ENCODE assay signal across 8 mouse cellular contexts in the genomic region with DNA sequence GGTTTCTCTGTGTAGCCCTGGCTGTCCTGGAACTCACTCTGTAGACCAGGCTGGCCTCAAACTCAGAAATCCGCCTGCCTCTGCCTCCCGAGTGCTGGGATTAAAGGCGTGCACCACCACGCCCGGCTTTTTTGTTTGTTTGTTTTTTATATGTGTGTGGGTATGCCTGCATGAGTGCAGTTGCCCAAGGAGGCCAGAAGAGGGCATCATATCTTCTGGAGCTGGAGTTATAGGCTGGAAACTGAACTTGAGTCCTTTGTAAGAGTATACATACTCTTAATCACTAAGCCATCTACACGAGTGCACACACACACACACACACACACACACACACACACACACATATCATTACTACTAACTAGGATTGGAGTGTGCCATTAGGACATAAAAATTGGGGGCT. TPM values are rescaled to one million over a fixed set of nuclear protein-coding genes. Genes with fewer than 3 reads are reported as not detected.
DNase-seq lines count a peak whose midpoint lies in the region; ATAC-seq and TF ChIP-seq lines count a peak whose summit lies in the region.
"Not testable (repeated sequence)": the region's sequence is repeated elsewhere in the genome, so short reads cannot be mapped to it uniquely, and the experiment has no call there.
"Had no signal": no experiment of that assay in that cellular context is flagged by ENCODE, and none has a peak within 500 bp of the region (broad histone marks: within the 10 kb centered on the region; RNA-seq: fewer than 3 reads in every experiment).

No protein-coding gene starts in this region.

- not testable (repeated sequence) for TF ChIP-seq EP300 in liver, embryonic 14.5 days (IDR thresholded peaks at IDR 0.05; ENCODE audit: low read depth)

- DNase-seq in ES-CJ7 (ENCODE audit: low read depth, low spot score) (peak; percentile 53), R1 (ENCODE audit: low read depth, low spot score) (peak; percentile 61)
- DNase-seq in brain, embryonic 14.5 days (ENCODE audit: low read depth); hindbrain, postnatal 0 days (ENCODE audit: low spot score); kidney, postnatal 0 days (ENCODE audit: low spot score); liver, embryonic 14.5 days (ENCODE audit: low read depth in 3 of 3, low spot score in 3 of 3); midbrain, postnatal 0 days (ENCODE audit: low spot score): not testable (repeated sequence)

- H3K9me3 ChIP-seq in hindbrain, postnatal 0 days (ENCODE audit: low read length); kidney, postnatal 0 days (replicated peaks; ENCODE audit: low read length); liver, embryonic 14.5 days (ENCODE audit: control insufficient read depth, low read length); midbrain, postnatal 0 days (ENCODE audit: low read length): not testable (repeated sequence)

- TF ChIP-seq POLR2A in brain, embryonic 14.5 days (IDR thresholded peaks at IDR 0.05; ENCODE audit: borderline replicate concordance, extremely low read depth, insufficient read depth, insufficient read length, poor library complexity, severe bottlenecking) = not testable (repeated sequence)

- not testable (repeated sequence) for H3K36me3 ChIP-seq in hindbrain, postnatal 0 days (ENCODE audit: insufficient read depth, low read length); kidney, postnatal 0 days (ENCODE audit: insufficient read depth, low read length); liver, embryonic 14.5 days (replicated peaks; ENCODE audit: control insufficient read depth, insufficient read depth, low read depth)
- peaks cover 14% of the 10 kb centered on the region; the same call in 1 of the 2 replicates for H3K36me3 ChIP-seq in midbrain, postnatal 0 days (ENCODE audit: insufficient read depth, low read length)

- ATAC-seq in hindbrain, postnatal 0 days; kidney, postnatal 0 days (replicated peaks; ENCODE audit: low FRiP score, low read depth); liver, embryonic 14.5 days (ENCODE audit: insufficient read depth); midbrain, postnatal 0 days (ENCODE audit: low FRiP score): not testable (repeated sequence)

- H3K4me3 ChIP-seq in hindbrain, postnatal 0 days (ENCODE audit: low read length); kidney, postnatal 0 days (replicated peaks; ENCODE audit: low read depth, low read length); liver, embryonic 14.5 days (ENCODE audit: insufficient read depth in 1 of 2, low read depth in 2 of 2, low read length in 2 of 2); midbrain, postnatal 0 days (ENCODE audit: low read depth, low read length): not testable (repeated sequence)

- H3K27me3 ChIP-seq in hindbrain, postnatal 0 days (ENCODE audit: insufficient read depth, low read length); kidney, postnatal 0 days (ENCODE audit: insufficient read depth, low read length); liver, embryonic 14.5 days (ENCODE audit: control insufficient read depth, insufficient read depth, low read length); midbrain, postnatal 0 days (ENCODE audit: insufficient read depth, low read length): not testable (repeated sequence)

- not testable (repeated sequence) for H3K4me2 ChIP-seq in hindbrain, postnatal 0 days (ENCODE audit: low read depth, low read length); kidney, postnatal 0 days (ENCODE audit: low read length); liver, embryonic 14.5 days (ENCODE audit: low read depth); midbrain, postnatal 0 days (ENCODE audit: low read depth, low read length, poor library complexity, severe bottlenecking)

- 99% methylated on average over 6 of the region's 6 CpGs for WGBS in hindbrain, postnatal 0 days
- 94% methylated on average over 6 of the region's 6 CpGs for WGBS in kidney, postnatal 0 days
- 74% methylated on average over 6 of the region's 6 CpGs for WGBS in liver, embryonic 14.5 days (ENCODE audit: insufficient replicate concordance)
- WGBS in midbrain, postnatal 0 days = 99% methylated on average over 5 of the region's 6 CpGs

- H3K27ac ChIP-seq in hindbrain, postnatal 0 days; kidney, postnatal 0 days; liver, embryonic 14.5 days; midbrain, postnatal 0 days (ENCODE audit: low read depth, low read length): not testable (repeated sequence)

- H3K9ac ChIP-seq in hindbrain, postnatal 0 days (replicated peaks; ENCODE audit: low read length); kidney, postnatal 0 days (ENCODE audit: low read depth, low read length); liver, embryonic 14.5 days (replicated peaks); midbrain, postnatal 0 days (replicated peaks; ENCODE audit: low read length, poor library complexity, severe bottlenecking): not testable (repeated sequence)

- peak; percentile 15; the same call in 1 of the 2 replicates for TF ChIP-seq CTCF in brain, embryonic 14.5 days (IDR thresholded peaks at IDR 0.05; ENCODE audit: borderline replicate concordance, extremely low read depth, insufficient read depth, insufficient read length)
- peak; percentile 29; the same call in 1 of the 2 replicates for TF ChIP-seq CTCF in hindbrain, postnatal 0 days (IDR thresholded peaks at IDR 0.05; ENCODE audit: low read depth)
- peak; percentile 35; the same call in 1 of the 2 replicates for TF ChIP-seq CTCF in kidney, postnatal 0 days (IDR thresholded peaks at IDR 0.05; ENCODE audit: low read depth)
- 0 out of 2 replicates have a peak, but pooled peaks have one; percentile 3 for TF ChIP-seq CTCF in liver, embryonic 14.5 days (IDR thresholded peaks at IDR 0.05; ENCODE audit: low read depth)
- peak; percentile 37 for TF ChIP-seq CTCF in midbrain, postnatal 0 days (IDR thresholded peaks at IDR 0.05)

- H3K4me1 ChIP-seq in hindbrain, postnatal 0 days (ENCODE audit: insufficient read depth, low read length); kidney, postnatal 0 days (replicated peaks; ENCODE audit: insufficient read depth, low read length); liver, embryonic 14.5 days (replicated peaks; ENCODE audit: control insufficient read depth in 2 of 2, insufficient read depth in 2 of 2, low read length in 1 of 2); midbrain, postnatal 0 days (ENCODE audit: insufficient read depth, low read length): not testable (repeated sequence)

RNA-seq across cellular contexts. Expression of gene Slc4a8, which starts 12.3 kb away (rescaled TPM):
- 23.8 and 31.3 TPM in 2 replicates for polyA plus RNA-seq in brain, embryonic 14.5 days (2012; rRNA removed)
- 25.4 and 33.9 TPM in 2 replicates for total RNA-seq in hindbrain, postnatal 0 days (2014; rRNA removed)
- 29.8 and 30.7 TPM in 2 replicates for polyA plus RNA-seq in hindbrain, postnatal 0 days (2015; fragmentation: Nextera tagmentation; extraction: Ambion mirVana)
- 7.5 and 9.5 TPM in 2 replicates for polyA plus RNA-seq in kidney, postnatal 0 days (2015; fragmentation: Nextera tagmentation; extraction: Ambion mirVana)
- 0.15 and 0.16 TPM in 2 replicates for polyA plus RNA-seq in liver, embryonic 14.5 days (2012; rRNA removed)
- polyA plus RNA-seq in liver, embryonic 14.5 days (2014; fragmentation: Nextera tagmentation; extraction: Ambion mirVana) = 0.30 and 0.55 TPM in 2 replicates
- 31.2 and 31.8 TPM in 2 replicates for total RNA-seq in midbrain, postnatal 0 days (2014; rRNA removed)
- 31.0 and 37.3 TPM in 2 replicates for polyA plus RNA-seq in midbrain, postnatal 0 days (2015; fragmentation: Nextera tagmentation; extraction: Ambion mirVana)

RNA-seq across cellular contexts. Expression of gene Galnt6, which starts 44.7 kb away (rescaled TPM):
- polyA plus RNA-seq in brain, embryonic 14.5 days (2012; rRNA removed) = 0.09 and 0.22 TPM in 2 replicates
- total RNA-seq in hindbrain, postnatal 0 days (2014; rRNA removed) = 0.25 and 0.37 TPM in 2 replicates
- polyA plus RNA-seq in hindbrain, postnatal 0 days (2015; fragmentation: Nextera tagmentation; extraction: Ambion mirVana) = 0.34 TPM in 2 replicates
- 1.2 and 1.3 TPM in 2 replicates for polyA plus RNA-seq in kidney, postnatal 0 days (2015; fragmentation: Nextera tagmentation; extraction: Ambion mirVana)
- polyA plus RNA-seq in liver, embryonic 14.5 days (2012; rRNA removed) = 0.36 and 0.47 TPM in 2 replicates
- 0.73 and 0.84 TPM in 2 replicates for polyA plus RNA-seq in liver, embryonic 14.5 days (2014; fragmentation: Nextera tagmentation; extraction: Ambion mirVana)
- total RNA-seq in midbrain, postnatal 0 days (2014; rRNA removed) = 0.16 and 0.71 TPM in 2 replicates
- 0.20 and 0.22 TPM in 2 replicates for polyA plus RNA-seq in midbrain, postnatal 0 days (2015; fragmentation: Nextera tagmentation; extraction: Ambion mirVana)
- polyA plus RNA-seq: forebrain, embryonic 10.5 days had no signal
